Mouse (Mus musculus) embryonic facial prominence, embryonic 11.5 days (tissue): Measurements from ENCODE around the gene Gm21983. TPM values are rescaled to one million over a fixed set of nuclear protein-coding genes. Genes with fewer than 3 reads are reported as not detected.

Experiments used
- ATAC-seq: fragments of 200-750 bp; cut with Nextera tagmentation; replicated peaks from 2 replicates; pipeline ENCODE4 v1.8.0; 2017; ENCODE audit warnings: low read depth; ENCODE audit not compliant: insufficient number of reproducible peaks, low FRiP score, low TSS enrichment
- DNase-seq: peaks from one replicate; pipeline ENCODE4 v3.0.0-alpha.2; 2015; ENCODE audit warnings: low spot score
- H3K27ac ChIP-seq: fragments of 300-500 bp; sonication (generic); replicated peaks from 2 replicates; pipeline ENCODE4 v1.5.1; 2014; ENCODE audit warnings: mild to moderate bottlenecking, low read depth, low read length, control low read depth
- H3K27me3 ChIP-seq: fragments of 300-500 bp; sonication (generic); 2 replicates; pipeline ENCODE4 v1.6.1; 2014; ENCODE audit warnings: mild to moderate bottlenecking, low read length, moderate library complexity, mixed read lengths; ENCODE audit not compliant: control insufficient read depth, insufficient read depth
- H3K36me3 ChIP-seq: fragments of 300-500 bp; sonication (generic); replicated peaks from 2 replicates; pipeline ENCODE4 v1.6.1; 2014; ENCODE audit warnings: low read depth, mild to moderate bottlenecking, low read length, moderate library complexity, mixed read lengths; ENCODE audit not compliant: control insufficient read depth, insufficient read depth
- H3K4me1 ChIP-seq: fragments of 300-500 bp; sonication (generic); 2 replicates; pipeline ENCODE4 v1.6.1; 2014; ENCODE audit warnings: low read length, mixed read lengths; ENCODE audit not compliant: control insufficient read depth, insufficient read depth
- H3K4me2 ChIP-seq: fragments of 300-500 bp; sonication (generic); 2 replicates; pipeline ENCODE4 v1.6.1; 2014; ENCODE audit warnings: low read depth, mild to moderate bottlenecking, control low read depth, low read length, moderate library complexity
- H3K4me3 ChIP-seq: fragments of 300-500 bp; sonication (generic); 2 replicates; pipeline ENCODE4 v1.5.1; 2014; ENCODE audit warnings: low read depth, low read length, control low read depth
- H3K9ac ChIP-seq: fragments of 300-500 bp; sonication (generic); replicated peaks from 2 replicates; pipeline ENCODE4 v1.6.1; 2014; ENCODE audit warnings: mild to moderate bottlenecking, control low read depth, low read length
- H3K9me3 ChIP-seq: fragments of 300-500 bp; sonication (generic); replicated peaks from 2 replicates; pipeline ENCODE4 v1.6.1; 2016; ENCODE audit warnings: mild to moderate bottlenecking, low read length, inconsistent platforms, mixed read lengths; ENCODE audit not compliant: control insufficient read depth
- WGBS: fragments of 180-500 bp; shearing (Covaris S2); extraction: QIAGEN DNeasy Blood & Tissue Kit; methylation state at CpG from one replicate; pipeline ENCODE4 v1.1.7; 2014; 5-methylcytosine and 5-hydroxymethylcytosine counted together
- polyA plus RNA-seq: library from polyadenylated mRNA; unstranded; fragments of >200 nt; fragmentation: Nextera tagmentation; extraction: Ambion mirVana; gene quantifications from 2 replicates; pipeline ENCODE4 v1.2.1, GENCODE M21; 2014

Gene Gm21983
- polyA plus RNA-seq, 1 experiment from 2014 or later = not detected

DNA sequence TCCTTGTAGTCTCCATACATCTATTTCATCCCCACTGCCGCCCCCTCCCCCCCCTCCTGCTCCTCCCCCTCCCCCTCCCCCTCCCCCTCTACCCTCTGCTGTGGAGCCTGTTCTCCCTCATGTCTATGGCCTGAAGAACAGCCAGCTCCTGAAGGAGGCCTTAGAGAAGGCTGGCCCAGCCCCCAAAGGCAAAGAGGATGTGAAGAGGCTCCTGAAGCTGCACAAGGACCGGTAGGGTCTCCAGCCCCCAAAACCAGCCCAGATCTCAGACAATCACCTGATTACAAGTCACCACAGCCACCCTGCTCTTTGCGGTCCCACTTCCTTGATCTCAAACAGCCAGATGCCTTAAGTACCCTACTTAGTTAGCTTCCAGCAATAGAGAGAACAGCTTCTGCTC is 16.2 kb upstream of the Gm21983 start:
- H3K9ac ChIP-seq = no peak overlapping the region
- H3K27me3 ChIP-seq = no peaks in the 10 kb centered on the region
- 0 out of 2 replicates have a peak, but pooled peaks cover 3% of the 10 kb centered on the region for H3K4me1 ChIP-seq
- ATAC-seq (no peak), DNase-seq (no peak)
- WGBS = 79% methylated on average over 3 of the region's 3 CpGs
- peaks cover 9% of the 10 kb centered on the region for H3K36me3 ChIP-seq
- no peaks in the 10 kb centered on the region for H3K9me3 ChIP-seq
- no peak overlapping the region for H3K27ac ChIP-seq
- H3K4me3 ChIP-seq = no peak overlapping the region
- H3K4me2 ChIP-seq = no peak overlapping the region

GRCm38 (mm10) chr7:27195681-27196611 is 15.1 kb upstream of the Gm21983 start, which contains the start of the genes BC024978 and Snrpa:
Gene BC024978, plus strand, starts transcription at chr7:27195781.
Gene Snrpa, minus strand, starts transcription at chr7:27196271.
- H3K4me2 ChIP-seq = peak within 1 kb of the TSS; percentile 86
- no peaks in the 10 kb centered on the region for H3K27me3 ChIP-seq
- 0 out of 2 replicates have a peak, but pooled peaks cover 3% of the 10 kb centered on the region for H3K4me1 ChIP-seq
- peaks cover 21% of the 10 kb centered on the region for H3K36me3 ChIP-seq
- H3K9ac ChIP-seq = peak within 1 kb of the TSS; percentile 89
- no peaks in the 10 kb centered on the region for H3K9me3 ChIP-seq
- 1% methylated on average over 64 of the region's 64 CpGs for WGBS
- H3K27ac ChIP-seq = peak within 1 kb of the TSS; percentile 97
- ATAC-seq (peak; percentile 99), DNase-seq (peak; percentile 99)
- H3K4me3 ChIP-seq = peak within 1 kb of the TSS; percentile 81

- Histone ChIP-seq H3K4me2 (no peak overlapping the region; the same call in 1 of the 2 replicates), H3K9ac (no peak overlapping the region), H3K9me3 (no peaks in the 10 kb centered on the region), H3K27ac (no peak overlapping the region), H3K27me3 (no peaks in the 10 kb centered on the region), H3K4me3 (no peak overlapping the region), H3K36me3 (peaks cover 32% of the 10 kb centered on the region), H3K4me1 (0 out of 2 replicates have a peak, but pooled peaks cover 3% of the 10 kb centered on the region)
- no peak for DNase-seq
- no peak for ATAC-seq
- WGBS = 82% methylated on average over 4 of the region's 4 CpGs
Observed at GRCm38 (mm10) chr7:27193731-27194130, 12.8 kb upstream of the Gm21983 start.

DNA sequence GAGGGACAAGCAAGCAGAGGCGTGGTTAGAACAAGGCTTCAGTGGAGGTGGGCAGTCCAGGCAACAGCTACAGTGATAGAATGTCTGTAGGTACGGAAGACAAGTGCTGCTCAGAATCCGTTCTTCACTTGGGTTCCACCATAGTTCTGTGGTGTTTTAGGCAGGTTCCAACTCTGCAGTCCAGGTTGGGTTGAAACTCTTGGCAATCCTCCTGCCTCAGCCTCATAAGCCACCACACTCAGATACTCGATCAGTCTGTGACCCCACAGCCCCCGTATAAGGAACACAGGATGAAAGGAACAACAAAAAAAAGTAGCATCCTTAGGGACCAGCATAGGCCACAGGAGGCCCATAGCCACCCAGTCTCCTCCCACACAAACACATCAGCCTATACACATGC is 11.5 kb upstream of the Gm21983 start:
- Histone ChIP-seq H3K4me2 (no peak overlapping the region), H3K9ac (no peak overlapping the region), H3K27me3 (no peaks in the 10 kb centered on the region), H3K4me1 (0 out of 2 replicates have a peak, but pooled peaks cover 3% of the 10 kb centered on the region), H3K27ac (0 out of 2 replicates have a peak overlapping the region, but pooled peaks have one; percentile 8), H3K36me3 (peaks cover 32% of the 10 kb centered on the region), H3K9me3 (no peaks in the 10 kb centered on the region), H3K4me3 (no peak overlapping the region)
- DNase-seq (no peak), ATAC-seq (no peak)
- 96% methylated on average over 5 of the region's 5 CpGs for WGBS

DNA sequence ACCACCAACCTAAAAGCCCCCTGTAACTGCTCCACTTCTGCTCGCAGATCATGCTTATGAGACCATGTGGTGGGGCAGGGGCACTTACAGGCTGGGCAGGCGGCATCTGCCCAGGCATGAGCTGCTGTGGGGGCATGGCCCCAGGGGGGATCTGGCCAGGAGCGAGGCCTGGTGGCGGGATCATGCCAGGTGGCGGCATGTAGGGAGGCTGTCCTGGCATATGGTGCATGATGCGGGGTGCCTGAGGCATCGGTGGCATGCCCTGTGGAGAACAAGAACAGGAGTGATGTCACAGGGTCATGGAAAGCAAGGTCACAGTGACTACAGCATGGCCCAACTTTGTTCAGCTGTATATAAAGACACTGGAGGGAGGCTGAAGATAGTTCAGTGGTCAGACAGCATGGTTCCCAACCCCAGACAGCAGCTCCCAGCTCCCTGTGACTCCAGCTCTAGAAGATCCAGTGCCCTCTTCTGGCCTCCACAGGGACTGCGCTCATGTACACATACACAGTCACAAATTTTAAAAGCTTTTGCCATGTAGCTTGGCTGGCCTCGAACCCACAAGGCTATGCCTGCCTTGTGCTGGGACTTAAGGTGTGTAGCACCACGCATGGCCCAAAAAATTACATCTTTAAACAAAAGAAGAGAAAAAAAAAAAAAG is 8.5 kb upstream of the Gm21983 start:
- ATAC-seq (no peak), DNase-seq (no peak)
- no peak overlapping the region for H3K9ac ChIP-seq
- H3K4me1 ChIP-seq = 0 out of 2 replicates have a peak, but pooled peaks cover 3% of the 10 kb centered on the region
- H3K27ac ChIP-seq = no peak overlapping the region
- peaks cover 42% of the 10 kb centered on the region for H3K36me3 ChIP-seq
- no peaks in the 10 kb centered on the region for H3K27me3 ChIP-seq
- 95% methylated on average over 10 of the region's 10 CpGs for WGBS
- no peaks in the 10 kb centered on the region for H3K9me3 ChIP-seq
- H3K4me2 ChIP-seq = no peak overlapping the region
- H3K4me3 ChIP-seq = no peak overlapping the region

GRCm38 (mm10) chr7:27185986-27186385 is 5.1 kb upstream of the Gm21983 start:
- peaks cover 21% of the 10 kb centered on the region for H3K36me3 ChIP-seq

DNA sequence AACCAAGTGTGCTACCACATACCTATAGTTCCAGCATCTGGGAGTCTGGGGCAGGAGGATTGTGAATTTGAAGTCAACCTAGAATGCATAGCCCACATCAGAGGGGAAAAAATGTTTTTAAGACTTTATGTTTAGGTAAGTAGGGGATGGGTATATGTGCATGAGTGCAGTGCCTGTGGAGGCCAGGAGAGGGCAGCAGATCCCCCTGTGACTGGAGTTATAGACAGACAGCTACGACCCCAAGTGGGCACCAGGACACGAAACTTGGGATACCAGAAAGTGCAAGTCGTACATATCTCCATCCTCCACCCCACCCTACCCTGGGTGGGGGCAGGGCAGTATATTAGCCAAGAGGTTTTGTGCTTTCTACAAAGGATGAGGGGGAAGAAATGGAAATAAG is 4.1 kb upstream of the Gm21983 start:
- Histone ChIP-seq H3K9ac (no peak overlapping the region), H3K27me3 (no peaks in the 10 kb centered on the region), H3K9me3 (no peaks in the 10 kb centered on the region), H3K27ac (no peak overlapping the region), H3K4me2 (no peak overlapping the region), H3K36me3 (peaks cover 18% of the 10 kb centered on the region), H3K4me1 (no peaks in the 10 kb centered on the region), H3K4me3 (no peak overlapping the region)
- 70% methylated on average over 3 of the region's 3 CpGs for WGBS
- DNase-seq = peak; percentile 54
- no peak for ATAC-seq

More at GRCm38 (mm10) chr7:27185986-27186385, 5.1 kb upstream of the Gm21983 start:
- Histone ChIP-seq H3K27ac (no peak overlapping the region), H3K9ac (no peak overlapping the region), H3K4me2 (no peak overlapping the region), H3K27me3 (no peaks in the 10 kb centered on the region), H3K4me3 (no peak overlapping the region), H3K4me1 (no peaks in the 10 kb centered on the region), H3K9me3 (no peaks in the 10 kb centered on the region)
- DNase-seq (no peak), ATAC-seq (no peak)
- 90% methylated on average over 5 of the region's 5 CpGs for WGBS
